Mouse (Mus musculus) monocyte, adult 2 months (primary cell): ENCODE results near the gene Klra2.
"Not testable (repeated sequence)": the region's sequence is repeated elsewhere in the genome, so short reads cannot be mapped to it uniquely, and the experiment has no call there.

ENCODE experiments used
- DNase-seq, 2 experiments: peaks; one replicate each; pipeline ENCODE4 v3.0.0; 2022; ENCODE audit warnings: low spot score in 2 of 2, low read depth in 1 of 2

Gene Klra2

DNA sequence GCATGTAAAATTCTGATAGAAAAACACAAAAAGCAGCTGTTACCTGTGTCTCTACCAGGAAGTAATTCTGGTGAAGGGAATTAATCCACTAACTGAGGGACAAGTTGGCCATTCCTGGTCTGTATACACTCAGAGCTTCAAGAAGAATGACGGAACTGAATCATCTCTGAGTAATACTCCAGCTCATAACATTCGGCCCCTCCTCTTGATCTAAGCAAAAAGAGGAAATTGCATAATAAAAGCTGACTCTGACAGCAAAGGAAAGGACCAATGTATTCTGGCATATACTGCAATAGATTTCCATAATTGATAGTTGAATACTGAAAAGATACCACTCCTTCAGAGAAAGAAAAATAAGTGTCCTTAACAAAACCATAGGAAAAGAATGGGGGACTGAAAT, at the start of gene Klra2:
Klra2 (minus strand) TSS at position 157 of the 400 bp plus-strand sequence.
- DNase-seq, result no peak

DNA sequence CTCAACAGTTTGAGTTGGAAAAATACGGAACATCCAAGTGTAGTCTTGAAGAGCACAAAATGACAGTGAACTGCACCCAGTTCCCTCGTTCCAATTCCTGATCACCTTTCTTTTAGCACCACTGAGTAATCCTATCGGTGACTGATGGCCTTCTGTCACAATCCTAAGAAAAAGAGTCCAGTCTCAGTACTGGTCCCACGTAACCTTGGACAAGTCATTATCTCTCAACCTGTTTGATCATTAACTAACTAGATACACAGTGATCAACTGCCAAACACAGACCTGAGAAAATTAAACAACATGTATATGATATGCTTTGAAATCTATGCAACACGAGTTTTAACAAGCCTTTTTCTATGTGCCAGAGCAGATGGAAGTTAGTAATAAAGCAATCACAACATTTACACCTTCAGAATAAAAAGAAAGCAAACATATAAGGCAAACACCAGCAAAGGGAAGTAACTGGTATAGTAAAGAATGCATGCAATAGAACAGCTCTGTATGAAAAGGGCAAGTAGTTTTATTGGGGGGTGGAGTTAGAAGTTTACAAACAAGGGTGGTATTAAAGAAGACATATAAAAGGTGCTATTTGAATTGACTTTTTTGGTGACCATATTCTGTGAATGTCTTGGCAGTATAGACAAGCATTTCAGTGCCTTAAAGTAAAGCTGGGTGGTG, 47.4 kb upstream of the Klra2 start:
- DNase-seq, result no peak

- no peak for DNase-seq
These were observed 46.8 kb upstream of the Klra2 start for GRCm38 (mm10) chr6:131293916-131294315.

- DNase-seq, result peak; percentile 28 to 79
These were observed 46.0 kb upstream of the Klra2 start, which contains the start of gene Magohb for GRCm38 (mm10) chr6:131292991-131293788. Gene Magohb, minus strand, starts transcription at chr6:131293244.

- DNase-seq, result no peak
These were observed 45.3 kb upstream of the Klra2 start for GRCm38 (mm10) chr6:131292276-131292990.

GRCm38 (mm10) chr6:131290430-131290829, 43.3 kb upstream of the Klra2 start:
- no peak for DNase-seq

DNA sequence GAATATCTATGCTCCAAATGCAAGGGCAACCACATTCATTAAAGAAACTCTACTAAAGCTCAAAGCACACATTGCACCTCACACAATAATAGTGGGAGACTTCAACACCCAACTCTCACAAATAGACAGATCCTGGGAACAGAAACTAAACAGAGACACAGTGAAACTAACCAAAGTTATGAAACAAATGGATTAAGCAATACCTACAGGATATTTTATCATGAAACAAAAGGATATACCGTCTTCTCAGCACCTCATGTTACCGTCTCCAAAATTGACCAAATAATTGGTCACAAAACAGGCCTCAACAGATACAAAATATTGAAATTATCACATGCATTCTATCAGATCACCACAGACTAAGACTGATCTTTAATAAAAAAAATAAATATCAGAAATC, 31.0 kb upstream of the Klra2 start:
- not testable (repeated sequence) for DNase-seq

- DNase-seq, result no peak
These were observed 29.5 kb upstream of the Klra2 start for GRCm38 (mm10) chr6:131276659-131277058.

DNA sequence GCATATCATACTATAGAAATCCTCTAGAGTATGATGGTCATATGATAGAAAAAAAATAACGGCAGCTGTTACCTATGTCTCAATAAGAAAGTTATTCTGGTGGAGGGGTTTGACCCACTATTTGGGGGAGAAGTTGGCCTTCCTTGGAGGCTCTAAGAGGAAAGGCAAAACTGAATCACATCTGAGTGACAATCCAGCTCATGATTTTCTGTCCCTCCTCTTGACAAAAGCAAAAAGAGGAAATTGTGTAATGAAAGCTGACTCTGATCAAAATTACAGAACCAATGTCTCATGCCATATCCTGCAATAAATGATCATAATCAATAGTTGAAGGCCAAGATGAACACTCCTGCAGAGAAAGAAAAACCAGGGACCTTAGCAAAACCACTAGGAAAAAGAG, 25.1 kb upstream of the Klra2 start:
- no peak for DNase-seq

GRCm38 (mm10) chr6:131270312-131270711, 23.1 kb upstream of the Klra2 start:
- no peak for DNase-seq

GRCm38 (mm10) chr6:131269599-131269998, 22.4 kb upstream of the Klra2 start:
- DNase-seq, result peak in 1 of 2 experiments; percentile 22

- no peak for DNase-seq
These were observed 17.0 kb upstream of the Klra2 start for GRCm38 (mm10) chr6:131264175-131264574.

DNA sequence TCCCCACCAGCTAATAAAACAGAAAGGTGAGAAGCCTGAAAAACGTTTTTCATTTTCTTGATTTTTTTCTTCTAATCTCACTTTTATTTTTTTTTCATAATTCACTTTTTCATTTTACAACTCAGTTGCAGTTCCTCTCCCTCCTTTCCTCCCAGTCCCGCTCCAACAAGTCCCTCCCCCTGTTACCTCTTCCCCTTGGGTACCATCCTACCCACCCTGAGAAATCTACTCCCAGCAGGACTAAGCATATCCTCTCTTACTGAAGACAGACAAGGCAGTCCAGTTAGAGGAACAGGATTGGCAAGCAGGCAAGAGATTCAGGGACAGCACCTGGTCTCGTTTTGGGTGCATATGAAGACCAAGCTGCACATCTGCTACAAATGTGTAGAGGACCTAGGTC, 15.6 kb upstream of the Klra2 start:
- no peak for DNase-seq

- DNase-seq, result no peak
These were observed 14.8 kb upstream of the Klra2 start for GRCm38 (mm10) chr6:131262009-131262408.

DNA sequence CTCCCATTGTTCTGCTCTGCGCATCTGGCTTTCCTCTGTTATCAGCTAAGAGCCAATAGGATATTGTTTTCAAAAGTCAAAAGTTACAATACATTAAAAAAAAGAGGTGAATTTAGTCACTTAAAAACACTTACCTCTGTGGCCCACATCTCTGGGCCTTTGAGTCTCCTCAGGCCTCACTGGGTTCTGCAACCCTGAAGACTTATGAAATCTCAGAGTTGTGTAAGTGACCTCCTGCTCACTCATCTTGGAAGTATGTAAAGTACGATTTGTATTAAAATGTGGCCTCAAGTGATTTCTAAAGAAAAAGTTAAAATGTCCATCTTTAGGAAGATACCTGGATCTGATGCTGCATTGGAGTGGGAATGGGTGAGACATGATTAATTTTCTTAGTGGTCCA, 2.1 kb downstream of the Klra2 start:
- no peak for DNase-seq
